Mouse (Mus musculus): ENCODE measurements around the gene Hs2st1. TPM values are rescaled to one million over a fixed set of nuclear protein-coding genes. Genes with fewer than 3 reads are reported as not detected.

The Hs2st1 gene
- polyA plus RNA-seq, 1 experiment: 20.3 TPM

GRCm38 (mm10) chr3:144597121-144597520 is 27.1 kb upstream of the Hs2st1 start:
- H3K36me3 ChIP-seq (ENCODE audit: control insufficient read depth, insufficient read depth): peaks cover 52% of the 10 kb centered on the region
- no peaks in the 10 kb centered on the region for H3K27me3 ChIP-seq (ENCODE audit: control insufficient read depth, insufficient read depth, insufficient read length)
- TF ChIP-seq MYOG (IDR thresholded peaks at IDR 0.05; ENCODE audit: control insufficient read depth, extremely low read depth, insufficient read length) (no peak), MAX (IDR thresholded peaks at IDR 0.05) (no peak), USF1 (IDR thresholded peaks at IDR 0.05; ENCODE audit: low read depth) (no peak), CEBPB (IDR thresholded peaks at IDR 0.05; ENCODE audit: low read depth) (no peak), MYOD1 (IDR thresholded peaks at IDR 0.05; ENCODE audit: control insufficient read depth, insufficient read length, low read depth) (no peak), CTCF (IDR thresholded peaks at IDR 0.05; ENCODE audit: control insufficient read depth, insufficient read depth, insufficient read length) (no peak), FOSL1 (IDR thresholded peaks at IDR 0.05; ENCODE audit: insufficient read depth, low read length, poor library complexity, severe bottlenecking) (no peak)
- peaks cover 22% of the 10 kb centered on the region for H3K79me2 ChIP-seq (ENCODE audit: control insufficient read depth, insufficient read depth)
- no peak overlapping the region for H3K4me3 ChIP-seq (ENCODE audit: insufficient read depth, poor library complexity, severe bottlenecking)
- H3K79me3 ChIP-seq (ENCODE audit: low read depth): peaks cover 3% of the 10 kb centered on the region
- no peak overlapping the region for H3ac ChIP-seq (ENCODE audit: control insufficient read depth, insufficient read length, low read depth)

- H3K36me3 ChIP-seq (ENCODE audit: control insufficient read depth, insufficient read depth): peaks cover 63% of the 10 kb centered on the region
- peaks cover 50% of the 10 kb centered on the region for H3K79me2 ChIP-seq (ENCODE audit: control insufficient read depth, insufficient read depth)
- no peak overlapping the region for H3ac ChIP-seq (ENCODE audit: control insufficient read depth, insufficient read length, low read depth)
- no peak for TF ChIP-seq MYOD1 (IDR thresholded peaks at IDR 0.05; ENCODE audit: control insufficient read depth, insufficient read length, low read depth)
- no peak overlapping the region for H3K4me3 ChIP-seq (ENCODE audit: insufficient read depth, poor library complexity, severe bottlenecking)
- H3K79me3 ChIP-seq (ENCODE audit: low read depth): peaks cover 13% of the 10 kb centered on the region
- no peaks in the 10 kb centered on the region for H3K27me3 ChIP-seq (ENCODE audit: control insufficient read depth, insufficient read depth, insufficient read length)
Observed at GRCm38 (mm10) chr3:144592992-144593785, 23.2 kb upstream of the Hs2st1 start.

- H3K79me3 ChIP-seq (ENCODE audit: low read depth): peaks cover 39% of the 10 kb centered on the region
- no peak overlapping the region for H3K4me3 ChIP-seq (ENCODE audit: insufficient read depth, poor library complexity, severe bottlenecking)
- TF ChIP-seq CEBPB (IDR thresholded peaks at IDR 0.05; ENCODE audit: low read depth) (no peak), FOSL1 (IDR thresholded peaks at IDR 0.05; ENCODE audit: insufficient read depth, low read length, poor library complexity, severe bottlenecking) (no peak), MAX (IDR thresholded peaks at IDR 0.05) (no peak), MYOG (IDR thresholded peaks at IDR 0.05; ENCODE audit: control insufficient read depth, extremely low read depth, insufficient read length) (no peak), MYOD1 (IDR thresholded peaks at IDR 0.05; ENCODE audit: control insufficient read depth, insufficient read length, low read depth) (no peak), CTCF (IDR thresholded peaks at IDR 0.05; ENCODE audit: control insufficient read depth, insufficient read depth, insufficient read length) (no peak), USF1 (IDR thresholded peaks at IDR 0.05; ENCODE audit: low read depth) (no peak)
- H3K36me3 ChIP-seq (ENCODE audit: control insufficient read depth, insufficient read depth): peaks cover 59% of the 10 kb centered on the region
- peaks cover 80% of the 10 kb centered on the region for H3K79me2 ChIP-seq (ENCODE audit: control insufficient read depth, insufficient read depth)
- H3ac ChIP-seq (ENCODE audit: control insufficient read depth, insufficient read length, low read depth): no peak overlapping the region
- no peaks in the 10 kb centered on the region for H3K27me3 ChIP-seq (ENCODE audit: control insufficient read depth, insufficient read depth, insufficient read length)
Observed at GRCm38 (mm10) chr3:144589189-144589890, 19.4 kb upstream of the Hs2st1 start.

- peaks cover 93% of the 10 kb centered on the region for H3K79me2 ChIP-seq (ENCODE audit: control insufficient read depth, insufficient read depth)
- peaks cover 63% of the 10 kb centered on the region for H3K79me3 ChIP-seq (ENCODE audit: low read depth)
- no peaks in the 10 kb centered on the region for H3K27me3 ChIP-seq (ENCODE audit: control insufficient read depth, insufficient read depth, insufficient read length)
- no peak overlapping the region for H3K4me3 ChIP-seq (ENCODE audit: insufficient read depth, poor library complexity, severe bottlenecking)
- peaks cover 72% of the 10 kb centered on the region for H3K36me3 ChIP-seq (ENCODE audit: control insufficient read depth, insufficient read depth)
- TF ChIP-seq CTCF (IDR thresholded peaks at IDR 0.05; ENCODE audit: control insufficient read depth, insufficient read depth, insufficient read length): no peak
- no peak overlapping the region for H3ac ChIP-seq (ENCODE audit: control insufficient read depth, insufficient read length, low read depth)
Observed at GRCm38 (mm10) chr3:144586731-144587130, 16.8 kb upstream of the Hs2st1 start.

GRCm38 (mm10) chr3:144584789-144585553 is 15.0 kb upstream of the Hs2st1 start:
- Histone ChIP-seq H3K79me2 (ENCODE audit: control insufficient read depth, insufficient read depth) (peaks cover 100% of the 10 kb centered on the region), H3ac (ENCODE audit: control insufficient read depth, insufficient read length, low read depth) (no peak overlapping the region), H3K36me3 (ENCODE audit: control insufficient read depth, insufficient read depth) (peaks cover 71% of the 10 kb centered on the region), H3K27me3 (ENCODE audit: control insufficient read depth, insufficient read depth, insufficient read length) (no peaks in the 10 kb centered on the region), H3K4me3 (ENCODE audit: insufficient read depth, poor library complexity, severe bottlenecking) (no peak overlapping the region), H3K79me3 (ENCODE audit: low read depth) (peaks cover 77% of the 10 kb centered on the region)
- TF ChIP-seq MYOG (IDR thresholded peaks at IDR 0.05; ENCODE audit: control insufficient read depth, extremely low read depth, insufficient read length): no peak
- TF ChIP-seq FOSL1 (IDR thresholded peaks at IDR 0.05; ENCODE audit: insufficient read depth, low read length, poor library complexity, severe bottlenecking): no peak
- TF ChIP-seq CEBPB (IDR thresholded peaks at IDR 0.05; ENCODE audit: low read depth): no peak
- no peak for TF ChIP-seq USF1 (IDR thresholded peaks at IDR 0.05; ENCODE audit: low read depth)
- TF ChIP-seq MYOD1 (IDR thresholded peaks at IDR 0.05; ENCODE audit: control insufficient read depth, insufficient read length, low read depth): no peak
- TF ChIP-seq CTCF (IDR thresholded peaks at IDR 0.05; ENCODE audit: control insufficient read depth, insufficient read depth, insufficient read length): no peak
- no peak for TF ChIP-seq MAX (IDR thresholded peaks at IDR 0.05)

Data from C2C12 (cell line).